Mouse (Mus musculus): ENCODE data around the gene Gm28053. TPM values are rescaled to one million over a fixed set of nuclear protein-coding genes. Genes with fewer than 3 reads are reported as not detected.

Gene Gm28053
- total and polyA plus RNA-seq, 2 experiments = not detected

- H3K36me3 ChIP-seq (ENCODE audit: control insufficient read depth, insufficient read depth, low read length) = peaks cover 4% of the 10 kb centered on the region; the same call in 1 of the 2 replicates
- TF ChIP-seq CTCF (IDR thresholded peaks at IDR 0.05; ENCODE audit: low read depth, low read length) (no peak), POLR2A (IDR thresholded peaks at IDR 0.05; ENCODE audit: extremely low read depth, insufficient read depth, low read length) (no peak)
- H3K27me3 ChIP-seq (ENCODE audit: control insufficient read depth, insufficient read depth, low read length) = no peaks in the 10 kb centered on the region
- no peak for DNase-seq (ENCODE audit: extremely low read depth, low read depth, low spot score)
- peak overlapping the region; percentile 31 for H3K9ac ChIP-seq (ENCODE audit: low read depth, low read length)
- H3K4me3 ChIP-seq (ENCODE audit: insufficient read depth, low read depth, low read length) = peak overlapping the region; percentile 44
- peaks cover 4% of the 10 kb centered on the region; the same call in 1 of the 2 replicates for H3K4me1 ChIP-seq (ENCODE audit: control insufficient read depth, insufficient read depth, low read length)
- no peaks in the 10 kb centered on the region for H3K79me2 ChIP-seq (ENCODE audit: control insufficient read depth, insufficient read depth, low read length)
- H3K27ac ChIP-seq (replicated peaks; ENCODE audit: insufficient read depth, low read depth, low read length) = peak overlapping the region; percentile 79
- WGBS = 77% methylated on average over 7 of the region's 7 CpGs
Measured at GRCm38 (mm10) chr6:48685694-48686665, 32.4 kb upstream of the Gm28053 start.

- Histone ChIP-seq H3K4me1 (ENCODE audit: control insufficient read depth, insufficient read depth, low read length) (peaks cover 3% of the 10 kb centered on the region; the same call in 1 of the 2 replicates), H3K27me3 (ENCODE audit: control insufficient read depth, insufficient read depth, low read length) (no peaks in the 10 kb centered on the region), H3K27ac (replicated peaks; ENCODE audit: insufficient read depth, low read depth, low read length) (peak overlapping the region; percentile 79), H3K9ac (ENCODE audit: low read depth, low read length) (no peak overlapping the region), H3K4me3 (ENCODE audit: insufficient read depth, low read depth, low read length) (no peak overlapping the region), H3K79me2 (ENCODE audit: control insufficient read depth, insufficient read depth, low read length) (no peaks in the 10 kb centered on the region), H3K36me3 (ENCODE audit: control insufficient read depth, insufficient read depth, low read length) (peaks cover 4% of the 10 kb centered on the region; the same call in 1 of the 2 replicates)
- no peak for DNase-seq (ENCODE audit: extremely low read depth, low read depth, low spot score)
- WGBS = 80% methylated on average over 2 of the region's 2 CpGs
- no peak for TF ChIP-seq POLR2A (IDR thresholded peaks at IDR 0.05; ENCODE audit: extremely low read depth, insufficient read depth, low read length)
- TF ChIP-seq CTCF (IDR thresholded peaks at IDR 0.05; ENCODE audit: low read depth, low read length) = no peak
Measured at GRCm38 (mm10) chr6:48687077-48687476, 31.3 kb upstream of the Gm28053 start.

- no peak overlapping the region for H3K9ac ChIP-seq (ENCODE audit: low read depth, low read length)
- no peak for DNase-seq (ENCODE audit: extremely low read depth, low read depth, low spot score)
- peaks cover 2% of the 10 kb centered on the region; the same call in 1 of the 2 replicates for H3K4me1 ChIP-seq (ENCODE audit: control insufficient read depth, insufficient read depth, low read length)
- no peak overlapping the region; the same call in 1 of the 2 replicates for H3K27ac ChIP-seq (replicated peaks; ENCODE audit: insufficient read depth, low read depth, low read length)
- 90% methylated on average over 2 of the region's 2 CpGs for WGBS
- no peaks in the 10 kb centered on the region for H3K79me2 ChIP-seq (ENCODE audit: control insufficient read depth, insufficient read depth, low read length)
- TF ChIP-seq CTCF (IDR thresholded peaks at IDR 0.05; ENCODE audit: low read depth, low read length) (no peak), POLR2A (IDR thresholded peaks at IDR 0.05; ENCODE audit: extremely low read depth, insufficient read depth, low read length) (no peak)
- H3K36me3 ChIP-seq (ENCODE audit: control insufficient read depth, insufficient read depth, low read length) = peaks cover 4% of the 10 kb centered on the region
- no peak overlapping the region for H3K4me3 ChIP-seq (ENCODE audit: insufficient read depth, low read depth, low read length)
- no peaks in the 10 kb centered on the region for H3K27me3 ChIP-seq (ENCODE audit: control insufficient read depth, insufficient read depth, low read length)
Measured at GRCm38 (mm10) chr6:48689320-48689719, 29.1 kb upstream of the Gm28053 start.

- WGBS = 87% methylated on average over 6 of the region's 6 CpGs
- TF ChIP-seq POLR2A (IDR thresholded peaks at IDR 0.05; ENCODE audit: extremely low read depth, insufficient read depth, low read length) = no peak
- Histone ChIP-seq H3K9ac (ENCODE audit: low read depth, low read length) (no peak overlapping the region), H3K4me3 (ENCODE audit: insufficient read depth, low read depth, low read length) (no peak overlapping the region), H3K27me3 (ENCODE audit: control insufficient read depth, insufficient read depth, low read length) (no peaks in the 10 kb centered on the region), H3K79me2 (ENCODE audit: control insufficient read depth, insufficient read depth, low read length) (no peaks in the 10 kb centered on the region), H3K36me3 (ENCODE audit: control insufficient read depth, insufficient read depth, low read length) (peaks cover 4% of the 10 kb centered on the region), H3K27ac (replicated peaks; ENCODE audit: insufficient read depth, low read depth, low read length) (no peak overlapping the region), H3K4me1 (ENCODE audit: control insufficient read depth, insufficient read depth, low read length) (peaks cover 2% of the 10 kb centered on the region; the same call in 1 of the 2 replicates)
- no peak for DNase-seq (ENCODE audit: extremely low read depth, low read depth, low spot score)
Measured at GRCm38 (mm10) chr6:48692962-48693361, 25.4 kb upstream of the Gm28053 start.

- no peaks in the 10 kb centered on the region; the same call in 1 of the 2 replicates for H3K4me1 ChIP-seq (ENCODE audit: control insufficient read depth, insufficient read depth, low read length)
- TF ChIP-seq CTCF (IDR thresholded peaks at IDR 0.05; ENCODE audit: low read depth, low read length) (no peak), POLR2A (IDR thresholded peaks at IDR 0.05; ENCODE audit: extremely low read depth, insufficient read depth, low read length) (no peak)
- 93% methylated on average over 4 of the region's 4 CpGs for WGBS
- H3K27me3 ChIP-seq (ENCODE audit: control insufficient read depth, insufficient read depth, low read length) = no peaks in the 10 kb centered on the region
- H3K36me3 ChIP-seq (ENCODE audit: control insufficient read depth, insufficient read depth, low read length) = peaks cover 4% of the 10 kb centered on the region; the same call in 1 of the 2 replicates
- H3K27ac ChIP-seq (replicated peaks; ENCODE audit: insufficient read depth, low read depth, low read length) = peak overlapping the region; percentile 5; the same call in 1 of the 2 replicates
- no peak for DNase-seq (ENCODE audit: extremely low read depth, low read depth, low spot score)
- no peaks in the 10 kb centered on the region for H3K79me2 ChIP-seq (ENCODE audit: control insufficient read depth, insufficient read depth, low read length)
- H3K4me3 ChIP-seq (ENCODE audit: insufficient read depth, low read depth, low read length) = no peak overlapping the region
- H3K9ac ChIP-seq (ENCODE audit: low read depth, low read length) = no peak overlapping the region
Measured at GRCm38 (mm10) chr6:48696830-48697554, 21.4 kb upstream of the Gm28053 start.
